ENCODE assay signal across 17 mouse cellular contexts in genomic region chr1:131473631-131474118, GRCm38 (mm10). TPM values are rescaled to one million over a fixed set of nuclear protein-coding genes. Genes with fewer than 3 reads are reported as not detected.
DNase-seq lines count a peak whose midpoint lies in the region; ATAC-seq and TF ChIP-seq lines count a peak whose summit lies in the region.
"Had no signal": no experiment of that assay in that cellular context is flagged by ENCODE, and none has a peak within 500 bp of the region (broad histone marks: within the 10 kb centered on the region; RNA-seq: fewer than 3 reads in every experiment).

No protein-coding gene starts in this region.

- no peak overlapping the region for H3K9ac ChIP-seq in midbrain, postnatal 0 days (replicated peaks; ENCODE audit: low read length, poor library complexity, severe bottlenecking)
- H3K9ac ChIP-seq in forebrain, postnatal 0 days = no peak overlapping the region
- H3K9ac ChIP-seq: embryonic facial prominence, embryonic 12.5 days; limb, embryonic 15.5 days had no signal

- no peaks in the 10 kb centered on the region for H3K9me3 ChIP-seq in midbrain, postnatal 0 days (ENCODE audit: low read length)
- no peaks in the 10 kb centered on the region; the same call in 1 of the 2 replicates for H3K9me3 ChIP-seq in midbrain, embryonic 10.5 days (replicated peaks)
- H3K9me3 ChIP-seq in forebrain, postnatal 0 days (ENCODE audit: low read length) = no peaks in the 10 kb centered on the region
- H3K9me3 ChIP-seq: embryonic facial prominence, embryonic 12.5 days; limb, embryonic 15.5 days had no signal

- intact Hi-C loops in gastrocnemius, adult 2 months (cut with DNase I) = loop anchor here (5.0 kb wide), 1 partner anchor 49 kb away; no protein-coding TSS in a partner anchor

- no peaks in the 10 kb centered on the region for H3K4me1 ChIP-seq in midbrain, postnatal 0 days (ENCODE audit: insufficient read depth, low read length)
- H3K4me1 ChIP-seq in midbrain, embryonic 10.5 days = peaks cover 13% of the 10 kb centered on the region
- H3K4me1 ChIP-seq in forebrain, postnatal 0 days (ENCODE audit: insufficient read depth) = peaks cover 4% of the 10 kb centered on the region; the same call in 1 of the 2 replicates
- H3K4me1 ChIP-seq: embryonic facial prominence, embryonic 12.5 days; limb, embryonic 15.5 days had no signal

- H3K27ac ChIP-seq in gastrocnemius, adult 2 months = peak overlapping the region; percentile 10; the same call in 1 of the 2 replicates
- H3K27ac ChIP-seq in midbrain, postnatal 0 days (ENCODE audit: low read depth, low read length) = no peak overlapping the region
- no peak overlapping the region for H3K27ac ChIP-seq in midbrain, embryonic 10.5 days (replicated peaks)
- H3K27ac ChIP-seq in forebrain, postnatal 0 days (ENCODE audit: low read depth, low read length) = no peak overlapping the region
- H3K27ac ChIP-seq: embryonic facial prominence, embryonic 12.5 days; limb, embryonic 15.5 days had no signal

- no peak overlapping the region for H3K4me2 ChIP-seq in midbrain, postnatal 0 days (ENCODE audit: low read depth, low read length, poor library complexity, severe bottlenecking)
- no peak overlapping the region for H3K4me2 ChIP-seq in forebrain, postnatal 0 days (ENCODE audit: low read depth)
- H3K4me2 ChIP-seq: embryonic facial prominence, embryonic 12.5 days; limb, embryonic 15.5 days; midbrain, embryonic 11.5 days had no signal

- no peak for TF ChIP-seq CTCF in gastrocnemius, adult 2 months (IDR thresholded peaks at IDR 0.05)
- no peak for TF ChIP-seq CTCF in midbrain, postnatal 0 days (IDR thresholded peaks at IDR 0.05)
- TF ChIP-seq CTCF in forebrain, postnatal 0 days (IDR thresholded peaks at IDR 0.05; ENCODE audit: low read depth) = no peak

- no peak overlapping the region for H3K4me3 ChIP-seq in gastrocnemius, adult 2 months
- no peak overlapping the region for H3K4me3 ChIP-seq in midbrain, postnatal 0 days (ENCODE audit: low read depth, low read length)
- H3K4me3 ChIP-seq in midbrain, embryonic 10.5 days = no peak overlapping the region
- no peak overlapping the region for H3K4me3 ChIP-seq in forebrain, postnatal 0 days (ENCODE audit: low read depth, low read length)
- H3K4me3 ChIP-seq: embryonic facial prominence, embryonic 12.5 days; limb, embryonic 15.5 days had no signal

- no peaks in the 10 kb centered on the region for H3K36me3 ChIP-seq in midbrain, postnatal 0 days (ENCODE audit: insufficient read depth, low read length)
- no peaks in the 10 kb centered on the region for H3K36me3 ChIP-seq in midbrain, embryonic 10.5 days
- no peaks in the 10 kb centered on the region for H3K36me3 ChIP-seq in forebrain, postnatal 0 days (ENCODE audit: insufficient read depth)
- H3K36me3 ChIP-seq: embryonic facial prominence, embryonic 12.5 days; limb, embryonic 15.5 days had no signal

- ATAC-seq in midbrain, postnatal 0 days (ENCODE audit: low FRiP score) = no peak
- peak; percentile 54; the same call in 1 of the 2 replicates for ATAC-seq in forebrain, postnatal 0 days
- no peak for ATAC-seq in frontal cortex, adult (ENCODE audit: low TSS enrichment)

- DNase-seq in gastrocnemius, adult 2 months = no peak
- DNase-seq in gastrocnemius, postnatal 25 days = no peak
- DNase-seq in midbrain, postnatal 0 days (ENCODE audit: low spot score) = peak; percentile 31
- no peak for DNase-seq in midbrain, embryonic 10.5 days (ENCODE audit: low spot score)
- peak; percentile 39 for DNase-seq in forebrain, postnatal 0 days
- no peak for DNase-seq in right cerebral cortex, postnatal 36 days (ENCODE audit: low spot score in 2 of 2)
- DNase-seq in layer of hippocampus, adult 11-12 months (ENCODE audit: low spot score) = no peak
- DNase-seq: cerebellum, adult 11 months; heart, postnatal 10 days; kidney, adult 8-10 months; kidney, postnatal 25 days; lung, postnatal 14 days; right cerebral cortex, postnatal 4 days had no signal

- no peaks in the 10 kb centered on the region for H3K27me3 ChIP-seq in midbrain, postnatal 0 days (ENCODE audit: insufficient read depth, low read length)
- no peaks in the 10 kb centered on the region for H3K27me3 ChIP-seq in midbrain, embryonic 10.5 days (ENCODE audit: low read depth, poor library complexity, severe bottlenecking)
- no peaks in the 10 kb centered on the region for H3K27me3 ChIP-seq in forebrain, postnatal 0 days (ENCODE audit: insufficient read depth, low read length)
- H3K27me3 ChIP-seq: embryonic facial prominence, embryonic 12.5 days; limb, embryonic 15.5 days had no signal

RNA-seq across cellular contexts. Expression of gene Srgap2, which starts 53.5 kb away (rescaled TPM):
- 10 to 100 TPM; 10.1 to 12.2 TPM for total RNA-seq in gastrocnemius, adult 2 months (2021)
- total RNA-seq in gastrocnemius, postnatal 25 days (2021) = 10 to 100 TPM; 13.4 to 15.0 TPM
- 76.1 and 80.6 TPM in 2 replicates for total RNA-seq in midbrain, postnatal 0 days (2014; rRNA removed)
- 20.5 and 26.9 TPM in 2 replicates for polyA plus RNA-seq in midbrain, postnatal 0 days (2015; fragmentation: Nextera tagmentation; extraction: Ambion mirVana)
- polyA plus RNA-seq in midbrain, embryonic 10.5 days (2016; fragmentation: Nextera tagmentation; extraction: Ambion mirVana) = 16.9 and 18.7 TPM in 2 replicates
- total RNA-seq in forebrain, postnatal 0 days (2014; rRNA removed) = 61.1 and 68.4 TPM in 2 replicates
- 17.0 and 28.1 TPM in 2 replicates for polyA plus RNA-seq in forebrain, postnatal 0 days (2015; fragmentation: Nextera tagmentation; extraction: Ambion mirVana)

RNA-seq across cellular contexts. Expression of gene Fam72a, which starts 54.0 kb away (rescaled TPM):
- total RNA-seq in gastrocnemius, adult 2 months (2021) = under 1 TPM; 0.20 to 0.31 TPM
- total RNA-seq in gastrocnemius, postnatal 25 days (2021) = under 1 TPM; 0.27 to 0.33 TPM
- 0.42 and 0.60 TPM in 2 replicates for total RNA-seq in midbrain, postnatal 0 days (2014; rRNA removed)
- polyA plus RNA-seq in midbrain, postnatal 0 days (2015; fragmentation: Nextera tagmentation; extraction: Ambion mirVana) = 0.53 and 0.82 TPM in 2 replicates
- polyA plus RNA-seq in midbrain, embryonic 10.5 days (2016; fragmentation: Nextera tagmentation; extraction: Ambion mirVana) = 4.4 and 5.7 TPM in 2 replicates
- total RNA-seq in forebrain, postnatal 0 days (2014; rRNA removed) = 0.38 and 1.5 TPM in 2 replicates
- 0.86 and 1.2 TPM in 2 replicates for polyA plus RNA-seq in forebrain, postnatal 0 days (2015; fragmentation: Nextera tagmentation; extraction: Ambion mirVana)

Comparison
In these comparisons a context has a peak if more than half of its experiments do, and no peak if none do; other contexts are left out.
1. DNase-seq: peak in midbrain, postnatal 0 days (single experiment) and forebrain, postnatal 0 days (single experiment); none in gastrocnemius, adult 2 months (single experiment), gastrocnemius, postnatal 25 days (single experiment), midbrain, embryonic 10.5 days (single experiment), right cerebral cortex, postnatal 36 days (0 of 2) and layer of hippocampus, adult 11-12 months (single experiment).